Mouse (Mus musculus): Measurements from ENCODE around the gene Vmn1r64. TPM values are rescaled to one million over a fixed set of nuclear protein-coding genes. Genes with fewer than 3 reads are reported as not detected.
"Not testable (repeated sequence)": the region's sequence is repeated elsewhere in the genome, so short reads cannot be mapped to it uniquely, and the experiment has no call there.

The Vmn1r64 gene
- polyA plus RNA-seq (2012; ENCODE audit: insufficient read depth, insufficient read length, missing spikeins) = not detected in 2 replicates

DNA sequence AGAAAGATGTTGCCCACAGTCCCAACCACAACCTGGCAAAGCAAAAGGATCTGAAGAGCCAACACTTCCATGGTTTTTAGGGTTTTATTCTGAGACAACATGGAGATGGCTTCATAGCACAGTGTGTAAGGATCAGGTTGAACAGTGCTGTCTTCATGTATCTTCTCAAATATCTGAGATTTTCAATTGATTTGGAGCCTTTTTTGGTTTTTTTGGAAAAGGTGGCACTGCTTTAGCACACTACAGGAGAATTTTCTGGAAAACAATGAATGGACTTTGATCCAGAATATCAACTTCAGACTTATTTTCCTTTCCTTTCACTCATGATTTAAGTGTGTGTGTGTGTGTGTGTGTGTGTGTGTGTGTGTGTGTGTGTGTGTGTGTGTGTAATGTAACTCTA, at the start of gene Vmn1r64:
Gene Vmn1r64 (minus strand): TSS at position 101 of the 400 bp plus-strand sequence.
- Histone ChIP-seq H3K4me3 (ENCODE audit: insufficient read depth, low read length) (no peak within 1 kb of the TSS), H3K4me1 (ENCODE audit: control insufficient read depth, insufficient read depth, low read length) (no peaks in the 10 kb centered on the region), H3K27ac (ENCODE audit: insufficient read depth, low read depth, low read length) (no peak within 1 kb of the TSS)
- TF ChIP-seq CTCF (IDR thresholded peaks at IDR 0.05; ENCODE audit: low read depth, low read length) (no peak), POLR2A (IDR thresholded peaks at IDR 0.05; ENCODE audit: borderline replicate concordance, low read depth, low read length) (no peak)

DNA sequence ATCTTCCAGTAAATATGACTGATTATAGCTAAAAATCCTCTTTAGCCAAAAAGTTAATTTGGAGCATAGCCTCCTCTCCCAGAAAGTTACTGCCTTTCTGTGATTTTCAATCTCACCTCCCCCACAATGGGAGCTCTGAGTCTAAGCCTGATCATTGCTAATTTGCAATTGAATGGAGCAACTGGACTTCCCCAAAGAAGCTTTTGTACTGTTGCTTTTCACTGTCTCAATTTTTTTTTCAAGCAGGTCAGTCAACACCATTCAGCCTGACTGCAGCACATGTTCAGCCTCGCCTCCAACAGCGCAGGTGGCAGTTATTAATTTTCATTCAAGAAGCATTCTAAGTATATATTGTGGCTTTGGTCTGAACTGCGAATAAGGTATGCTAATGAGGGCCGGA, 14.9 kb upstream of the Vmn1r64 start:
- Histone ChIP-seq H3K27ac (ENCODE audit: insufficient read depth, low read depth, low read length) (no peak overlapping the region), H3K4me1 (ENCODE audit: control insufficient read depth, insufficient read depth, low read length) (no peaks in the 10 kb centered on the region), H3K4me3 (ENCODE audit: insufficient read depth, low read length) (no peak overlapping the region)
- TF ChIP-seq CTCF (IDR thresholded peaks at IDR 0.05; ENCODE audit: low read depth, low read length) (no peak), POLR2A (IDR thresholded peaks at IDR 0.05; ENCODE audit: borderline replicate concordance, low read depth, low read length) (no peak)

DNA sequence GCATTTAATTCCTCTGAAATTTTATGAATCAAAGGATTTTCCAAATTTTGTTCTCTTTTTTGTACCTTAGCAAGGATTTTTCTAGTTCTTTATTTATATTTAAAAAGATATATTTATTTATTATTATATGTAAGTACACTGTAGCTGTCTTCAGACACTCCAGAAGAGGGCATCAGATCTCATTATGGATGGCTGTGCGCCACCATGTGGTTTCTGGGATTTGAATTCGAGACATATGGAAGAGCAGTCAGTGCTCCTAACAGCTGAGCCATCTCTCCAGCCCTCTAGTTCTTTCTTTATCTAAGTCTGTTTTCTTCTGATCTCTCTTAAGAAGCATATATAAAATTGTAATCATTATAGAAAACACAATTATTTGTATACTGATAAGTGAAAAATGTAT, 12.9 kb upstream of the Vmn1r64 start:
- not testable (repeated sequence) for H3K4me1 ChIP-seq (ENCODE audit: control insufficient read depth, insufficient read depth, low read length); H3K4me3 ChIP-seq (ENCODE audit: insufficient read depth, low read length); H3K27ac ChIP-seq (ENCODE audit: insufficient read depth, low read depth, low read length)

Other genes with a start within 250 kb of the Vmn1r64 start
- gene Vmn1r62, start 210.9 kb downstream of the Vmn1r64 start, polyA plus RNA-seq (2012; ENCODE audit: insufficient read depth, insufficient read length, missing spikeins) = not detected in 2 replicates
- gene Vmn1r63, start 79.1 kb downstream of the Vmn1r64 start, polyA plus RNA-seq (2012; ENCODE audit: insufficient read depth, insufficient read length, missing spikeins) = not detected in 2 replicates
- not detected in 2 replicates for gene Vmn1r65, start 126.5 kb upstream of the Vmn1r64 start, polyA plus RNA-seq (2012; ENCODE audit: insufficient read depth, insufficient read length, missing spikeins)
- gene Nlrp4c, start 160.6 kb upstream of the Vmn1r64 start, polyA plus RNA-seq (2012; ENCODE audit: insufficient read depth, insufficient read length, missing spikeins) = not detected in 2 replicates